Mouse (Mus musculus) cerebellum, adult 2 months (tissue): ENCODE data around the gene Flii.

Source experiments
- CTCF ChIP-seq: fragments of 200-500 bp; IDR thresholded peaks from 2 replicates; pipeline ENCODE4 v1.5.1; 2011; ENCODE audit warnings: low read depth, mild to moderate bottlenecking, control low read depth, low read length, moderate library complexity, borderline replicate concordance; ENCODE audit not compliant: insufficient read depth
- POLR2A ChIP-seq: fragments of 200-500 bp; IDR thresholded peaks from 2 replicates; pipeline ENCODE4 v1.6.1; 2011; ENCODE audit warnings: low read length, control low read depth, borderline replicate concordance; ENCODE audit not compliant: insufficient read depth

- TF ChIP-seq POLR2A (no peak), CTCF (no peak)
Observed at GRCm38 (mm10) chr11:60709481-60710465, 17.3 kb downstream of the Flii start.
